Mouse (Mus musculus) kidney, adult 2 months (tissue): ENCODE results near the gene Gm4952.

Source experiments
- CTCF ChIP-seq: fragments of 200-500 bp; conservative IDR thresholded peaks from 2 replicates; pipeline ENCODE4 v1.5.1; 2011; ENCODE audit warnings: low read depth, mild to moderate bottlenecking, control low read depth, low read length, moderate library complexity, mixed read lengths; ENCODE audit not compliant: insufficient read depth, insufficient read length
- POLR2A ChIP-seq: fragments of 200-500 bp; IDR thresholded peaks from one replicate; pipeline ENCODE4 v1.6.1; 2011; ENCODE audit warnings: low read depth, low read length, control low read depth

- TF ChIP-seq POLR2A: no peak
- TF ChIP-seq CTCF: no peak
Measured at GRCm38 (mm10) chr19:12600684-12601480, 1.1 kb downstream of the Gm4952 start.
